Mouse (Mus musculus): ENCODE data around the gene Ssc4d. TPM values are rescaled to one million over a fixed set of nuclear protein-coding genes. Genes with fewer than 3 reads are reported as not detected.
A peak's percentile ranks its signal among the peaks of the same experiment; 100 is the strongest.

The Ssc4d gene
- polyA plus RNA-seq, 1 experiment from 2014 or later = 1.6 TPM

- Histone ChIP-seq H3K27ac (replicated peaks) (peak within 1 kb of the TSS; percentile 99), H3K4me2 (peak within 1 kb of the TSS; percentile 56), H3K36me3 (peaks cover 21% of the 10 kb centered on the region), H3K4me3 (replicated peaks) (peak within 1 kb of the TSS; percentile 92), H3K4me1 (peaks cover 34% of the 10 kb centered on the region), H3K9ac (replicated peaks) (peak within 1 kb of the TSS; percentile 91), H3K9me3 (replicated peaks) (no peaks in the 10 kb centered on the region), H3K27me3 (replicated peaks) (no peaks in the 10 kb centered on the region)
- 0% methylated on average over 46 of the region's 48 CpGs for WGBS
- ATAC-seq (ENCODE audit: low FRiP score) = peak; percentile 93
These were observed 39.7 kb downstream of the Ssc4d start, which contains the start of gene Ywhag for GRCm38 (mm10) chr5:135934481-135935175. TSS of gene Ywhag (minus strand) at chr5:135934616.

GRCm38 (mm10) chr5:135933900-135934441 lies 40.4 kb downstream of the Ssc4d start:
- under 1% methylated on average over 35 of the region's 35 CpGs for WGBS
- ATAC-seq (ENCODE audit: low FRiP score) = peak; percentile 76

GRCm38 (mm10) chr5:135933222-135933899 lies 41.0 kb downstream of the Ssc4d start:
- peaks cover 29% of the 10 kb centered on the region for H3K36me3 ChIP-seq
- no peaks in the 10 kb centered on the region for H3K27me3 ChIP-seq (replicated peaks)
- peak overlapping the region; percentile 91 for H3K9ac ChIP-seq (replicated peaks)
- peak overlapping the region; percentile 92 for H3K4me3 ChIP-seq (replicated peaks)
- no peaks in the 10 kb centered on the region for H3K9me3 ChIP-seq (replicated peaks)
- H3K27ac ChIP-seq (replicated peaks) = peak overlapping the region; percentile 99
- WGBS = 8% methylated on average over 12 of the region's 12 CpGs
- peaks cover 46% of the 10 kb centered on the region for H3K4me1 ChIP-seq
- peak overlapping the region; percentile 56 for H3K4me2 ChIP-seq
- no peak for ATAC-seq (ENCODE audit: low FRiP score)

More at GRCm38 (mm10) chr5:135933900-135934441, 40.4 kb downstream of the Ssc4d start:
- Histone ChIP-seq H3K9me3 (replicated peaks) (no peaks in the 10 kb centered on the region), H3K9ac (replicated peaks) (peak overlapping the region; percentile 91), H3K4me2 (peak overlapping the region; percentile 56), H3K27me3 (replicated peaks) (no peaks in the 10 kb centered on the region), H3K4me3 (replicated peaks) (peak overlapping the region; percentile 92), H3K27ac (replicated peaks) (peak overlapping the region; percentile 99), H3K4me1 (peaks cover 41% of the 10 kb centered on the region), H3K36me3 (peaks cover 28% of the 10 kb centered on the region)

- ATAC-seq (ENCODE audit: low FRiP score) = no peak
- H3K27ac ChIP-seq (replicated peaks) = no peak overlapping the region
- peak overlapping the region; percentile 56 for H3K4me2 ChIP-seq
- 50% methylated on average over 2 of the region's 2 CpGs for WGBS
- no peaks in the 10 kb centered on the region for H3K9me3 ChIP-seq (replicated peaks)
- H3K4me3 ChIP-seq (replicated peaks) = peak overlapping the region; percentile 92
- peaks cover 32% of the 10 kb centered on the region for H3K36me3 ChIP-seq
- peak overlapping the region; percentile 36; the same call in 1 of the 2 replicates for H3K9ac ChIP-seq (replicated peaks)
- H3K4me1 ChIP-seq = peaks cover 54% of the 10 kb centered on the region
- no peaks in the 10 kb centered on the region for H3K27me3 ChIP-seq (replicated peaks)
These were observed 42.0 kb downstream of the Ssc4d start for GRCm38 (mm10) chr5:135932359-135932758.

- peaks cover 38% of the 10 kb centered on the region for H3K36me3 ChIP-seq
- 0 out of 2 replicates have a peak overlapping the region, but pooled peaks have one; percentile 24 for H3K9ac ChIP-seq (replicated peaks)
- H3K27ac ChIP-seq (replicated peaks) = no peak overlapping the region
- WGBS = 90% methylated on average over 9 of the region's 9 CpGs
- no peaks in the 10 kb centered on the region for H3K27me3 ChIP-seq (replicated peaks)
- peak overlapping the region; percentile 56 for H3K4me2 ChIP-seq
- H3K4me1 ChIP-seq = peaks cover 61% of the 10 kb centered on the region
- no peaks in the 10 kb centered on the region for H3K9me3 ChIP-seq (replicated peaks)
- ATAC-seq (ENCODE audit: low FRiP score) = no peak
- peak overlapping the region; percentile 92 for H3K4me3 ChIP-seq (replicated peaks)
These were observed 42.8 kb downstream of the Ssc4d start for GRCm38 (mm10) chr5:135931526-135931925.

GRCm38 (mm10) chr5:135929685-135930424 lies 44.5 kb downstream of the Ssc4d start:
- Histone ChIP-seq H3K9ac (replicated peaks) (no peak overlapping the region), H3K4me3 (replicated peaks) (no peak overlapping the region), H3K36me3 (peaks cover 40% of the 10 kb centered on the region), H3K4me2 (no peak overlapping the region), H3K9me3 (replicated peaks) (no peaks in the 10 kb centered on the region), H3K4me1 (peaks cover 68% of the 10 kb centered on the region), H3K27me3 (replicated peaks) (no peaks in the 10 kb centered on the region), H3K27ac (replicated peaks) (no peak overlapping the region)
- WGBS = 72% methylated on average over 6 of the region's 6 CpGs
- no peak for ATAC-seq (ENCODE audit: low FRiP score)

- H3K9me3 ChIP-seq (replicated peaks) = no peaks in the 10 kb centered on the region
- peaks cover 51% of the 10 kb centered on the region for H3K4me1 ChIP-seq
- 88% methylated on average over 7 of the region's 7 CpGs for WGBS
- no peak overlapping the region for H3K4me3 ChIP-seq (replicated peaks)
- H3K4me2 ChIP-seq = no peak overlapping the region
- H3K36me3 ChIP-seq = peaks cover 47% of the 10 kb centered on the region
- H3K27me3 ChIP-seq (replicated peaks) = no peaks in the 10 kb centered on the region
- no peak overlapping the region for H3K9ac ChIP-seq (replicated peaks)
- ATAC-seq (ENCODE audit: low FRiP score) = no peak
- no peak overlapping the region for H3K27ac ChIP-seq (replicated peaks)
These were observed 50.4 kb downstream of the Ssc4d start for GRCm38 (mm10) chr5:135923901-135924300.

GRCm38 (mm10) chr5:135919902-135920301 lies 54.4 kb downstream of the Ssc4d start:
- Histone ChIP-seq H3K9me3 (replicated peaks) (no peaks in the 10 kb centered on the region), H3K36me3 (peaks cover 50% of the 10 kb centered on the region), H3K27me3 (replicated peaks) (no peaks in the 10 kb centered on the region), H3K9ac (replicated peaks) (no peak overlapping the region), H3K4me1 (peaks cover 28% of the 10 kb centered on the region; the same call in 1 of the 2 replicates), H3K4me3 (replicated peaks) (no peak overlapping the region), H3K4me2 (no peak overlapping the region), H3K27ac (replicated peaks) (no peak overlapping the region)
- no peak for ATAC-seq (ENCODE audit: low FRiP score)
- 98% methylated on average over 3 of the region's 3 CpGs for WGBS

GRCm38 (mm10) chr5:135918593-135918992 lies 55.7 kb downstream of the Ssc4d start:
- ATAC-seq (ENCODE audit: low FRiP score) = no peak
- H3K9me3 ChIP-seq (replicated peaks) = no peaks in the 10 kb centered on the region

GRCm38 (mm10) chr5:135918059-135918437 lies 56.3 kb downstream of the Ssc4d start:
- no peak overlapping the region for H3K9ac ChIP-seq (replicated peaks)
- peaks cover 27% of the 10 kb centered on the region for H3K4me1 ChIP-seq
- 93% methylated on average over 5 of the region's 5 CpGs for WGBS
- H3K27me3 ChIP-seq (replicated peaks) = no peaks in the 10 kb centered on the region
- H3K27ac ChIP-seq (replicated peaks) = no peak overlapping the region
- H3K9me3 ChIP-seq (replicated peaks) = no peaks in the 10 kb centered on the region
- peaks cover 45% of the 10 kb centered on the region for H3K36me3 ChIP-seq
- ATAC-seq (ENCODE audit: low FRiP score) = no peak
- no peak overlapping the region for H3K4me2 ChIP-seq
- H3K4me3 ChIP-seq (replicated peaks) = no peak overlapping the region

More at GRCm38 (mm10) chr5:135918593-135918992, 55.7 kb downstream of the Ssc4d start:
- H3K27me3 ChIP-seq (replicated peaks) = no peaks in the 10 kb centered on the region
- H3K4me1 ChIP-seq = peaks cover 26% of the 10 kb centered on the region; the same call in 1 of the 2 replicates
- peaks cover 46% of the 10 kb centered on the region for H3K36me3 ChIP-seq
- no peak overlapping the region for H3K4me2 ChIP-seq
- no peak overlapping the region for H3K4me3 ChIP-seq (replicated peaks)
- WGBS = 98% methylated on average over 5 of the region's 5 CpGs
- no peak overlapping the region for H3K27ac ChIP-seq (replicated peaks)
- no peak overlapping the region for H3K9ac ChIP-seq (replicated peaks)

- Histone ChIP-seq H3K4me1 (peaks cover 30% of the 10 kb centered on the region), H3K4me2 (no peak overlapping the region), H3K9me3 (replicated peaks) (no peaks in the 10 kb centered on the region), H3K9ac (replicated peaks) (no peak overlapping the region), H3K27ac (replicated peaks) (no peak overlapping the region), H3K36me3 (peaks cover 45% of the 10 kb centered on the region), H3K27me3 (replicated peaks) (no peaks in the 10 kb centered on the region), H3K4me3 (replicated peaks) (no peak overlapping the region)
- no peak for ATAC-seq (ENCODE audit: low FRiP score)
- 94% methylated on average over 8 of the region's 8 CpGs for WGBS
These were observed 56.8 kb downstream of the Ssc4d start for GRCm38 (mm10) chr5:135917327-135918058.

All from neural tube, embryonic 15.5 days (tissue).